Mouse (Mus musculus) urinary bladder, postnatal 14 days (tissue): ENCODE results near the gene Foxl1.
A peak's percentile ranks its signal among the peaks of the same experiment; 100 is the strongest.

Experiments used
- DNase-seq: peaks from one replicate; pipeline ENCODE4 v3.0.0; 2021; ENCODE audit warnings: low spot score

Gene Foxl1

GRCm38 (mm10) chr8:121093496-121093895, 34.2 kb upstream of the Foxl1 start:
- DNase-seq = no peak

- peak; percentile 75 for DNase-seq
Measured at GRCm38 (mm10) chr8:121104049-121104818, 23.5 kb upstream of the Foxl1 start.

GRCm38 (mm10) chr8:121107668-121108656, 19.8 kb upstream of the Foxl1 start, which contains the start of gene Mthfsd:
Gene Mthfsd, minus strand, starts transcription at chr8:121108392.
- peak; percentile 99 for DNase-seq

- no peak for DNase-seq
Measured at GRCm38 (mm10) chr8:121108657-121109056, 19.1 kb upstream of the Foxl1 start.

- DNase-seq = no peak
Measured at GRCm38 (mm10) chr8:121111145-121111907, 16.4 kb upstream of the Foxl1 start.

GRCm38 (mm10) chr8:121113261-121113660, 14.5 kb upstream of the Foxl1 start:
- peak; percentile 96 for DNase-seq

- DNase-seq = no peak
Measured at GRCm38 (mm10) chr8:121115136-121115535, 12.6 kb upstream of the Foxl1 start.

- DNase-seq = peak; percentile 86
Measured at GRCm38 (mm10) chr8:121115948-121116347, 11.8 kb upstream of the Foxl1 start, which contains the start of gene Foxc2. Gene Foxc2, plus strand, starts transcription at chr8:121116171.

- DNase-seq = no peak
Measured at GRCm38 (mm10) chr8:121116591-121117185, 11.1 kb upstream of the Foxl1 start.

GRCm38 (mm10) chr8:121117186-121117651, 10.5 kb upstream of the Foxl1 start:
- no peak for DNase-seq

GRCm38 (mm10) chr8:121117906-121118305, 9.8 kb upstream of the Foxl1 start:
- no peak for DNase-seq

GRCm38 (mm10) chr8:121118634-121119420, 8.9 kb upstream of the Foxl1 start:
- DNase-seq = no peak

- no peak for DNase-seq
Measured at GRCm38 (mm10) chr8:121119635-121120455, 7.9 kb upstream of the Foxl1 start.

- no peak for DNase-seq
Measured at GRCm38 (mm10) chr8:121120456-121121419, 7.0 kb upstream of the Foxl1 start.

GRCm38 (mm10) chr8:121121704-121122103, 6.0 kb upstream of the Foxl1 start:
- DNase-seq = no peak

GRCm38 (mm10) chr8:121122368-121122767, 5.4 kb upstream of the Foxl1 start:
- no peak for DNase-seq

GRCm38 (mm10) chr8:121123113-121123512, 4.6 kb upstream of the Foxl1 start:
- DNase-seq = no peak

- DNase-seq = no peak
Measured at GRCm38 (mm10) chr8:121124547-121125239, 3.0 kb upstream of the Foxl1 start.
